Mouse (Mus musculus) stomach, embryonic 16.5 days (tissue): ENCODE results near the gene Dab2ip. TPM values are rescaled to one million over a fixed set of nuclear protein-coding genes. Genes with fewer than 3 reads are reported as not detected.

Experiments
- ATAC-seq: fragments of 200-750 bp; cut with Nextera tagmentation; 2 replicates; pipeline ENCODE4 v1.8.0; 2017; ENCODE audit warnings: moderate number of reproducible peaks, moderate TSS enrichment; ENCODE audit not compliant: insufficient read depth, low FRiP score
- H3K27ac ChIP-seq: fragments of 300-500 bp; sonication (generic); 2 replicates; pipeline ENCODE4 v1.5.1; 2014; ENCODE audit warnings: low read length
- H3K27me3 ChIP-seq: fragments of 300-500 bp; sonication (generic); 2 replicates; pipeline ENCODE4 v1.6.1; 2014; ENCODE audit warnings: low read length, control low read depth, mixed read lengths; ENCODE audit not compliant: control insufficient read depth, insufficient read depth
- H3K36me3 ChIP-seq: fragments of 300-500 bp; sonication (generic); 2 replicates; pipeline ENCODE4 v1.6.1; 2014; ENCODE audit warnings: low read length; ENCODE audit not compliant: control insufficient read depth, insufficient read depth
- H3K4me1 ChIP-seq: fragments of 300-500 bp; sonication (generic); 2 replicates; pipeline ENCODE4 v1.6.1; 2014; ENCODE audit warnings: low read length, control low read depth, mixed read lengths; ENCODE audit not compliant: control insufficient read depth, insufficient read depth
- H3K4me2 ChIP-seq: fragments of 300-500 bp; sonication (generic); 2 replicates; pipeline ENCODE4 v1.6.1; 2014; ENCODE audit warnings: low read depth, low read length, mixed read lengths
- H3K4me3 ChIP-seq: fragments of 300-500 bp; sonication (generic); replicated peaks from 2 replicates; pipeline ENCODE4 v1.5.1; 2014; ENCODE audit warnings: mild to moderate bottlenecking, low read length
- H3K9ac ChIP-seq: fragments of 300-500 bp; sonication (generic); 2 replicates; pipeline ENCODE4 v1.6.1; 2014; ENCODE audit warnings: low read length
- H3K9me3 ChIP-seq: fragments of 300-500 bp; sonication (generic); replicated peaks from 2 replicates; pipeline ENCODE4 v1.6.1; 2016; ENCODE audit warnings: low read length, control low read depth; ENCODE audit not compliant: control insufficient read depth
- WGBS: fragments of 180-500 bp; shearing (Covaris S2); extraction: QIAGEN DNeasy Blood & Tissue Kit; methylation state at CpG from one replicate; pipeline ENCODE4 v1.1.7; 2014; 5-methylcytosine and 5-hydroxymethylcytosine counted together
- polyA plus RNA-seq: library from polyadenylated mRNA; unstranded; fragments of >200 nt; fragmentation: Nextera tagmentation; extraction: Ambion mirVana; gene quantifications from 2 replicates; pipeline ENCODE4 v1.2.1, GENCODE M21; 2015

The Dab2ip gene
- polyA plus RNA-seq, 1 experiment from 2014 or later, result 31.2 TPM

DNA sequence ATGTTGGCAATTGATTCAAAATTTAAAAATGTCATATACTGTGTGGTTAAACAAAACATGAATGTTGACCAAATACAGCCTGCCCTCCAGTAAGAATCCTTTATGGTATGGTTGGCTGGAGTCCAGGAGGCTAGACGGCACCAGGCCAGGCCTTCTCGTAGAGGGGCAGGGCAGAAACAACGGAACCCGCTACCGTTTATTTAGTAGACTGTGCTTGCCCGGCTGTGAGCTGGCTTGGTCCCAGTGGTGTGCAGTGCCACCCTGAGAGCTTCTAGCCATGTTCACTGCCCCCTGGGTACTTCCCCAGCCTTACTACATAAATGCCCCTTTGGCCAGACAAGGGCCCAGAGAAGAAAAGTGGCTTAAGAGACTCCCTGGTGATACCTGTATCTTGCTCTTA, 122.8 kb downstream of the Dab2ip start:
- peak; percentile 35; the same call in 1 of the 2 replicates for ATAC-seq
- 9% methylated on average over 6 of the region's 6 CpGs for WGBS
- Histone ChIP-seq H3K4me1 (peaks cover 79% of the 10 kb centered on the region), H3K4me3 (no peak overlapping the region), H3K4me2 (no peak overlapping the region), H3K36me3 (no peaks in the 10 kb centered on the region), H3K27ac (peak overlapping the region; percentile 76), H3K9ac (peak overlapping the region; percentile 36; the same call in 1 of the 2 replicates), H3K9me3 (no peaks in the 10 kb centered on the region), H3K27me3 (no peaks in the 10 kb centered on the region)

DNA sequence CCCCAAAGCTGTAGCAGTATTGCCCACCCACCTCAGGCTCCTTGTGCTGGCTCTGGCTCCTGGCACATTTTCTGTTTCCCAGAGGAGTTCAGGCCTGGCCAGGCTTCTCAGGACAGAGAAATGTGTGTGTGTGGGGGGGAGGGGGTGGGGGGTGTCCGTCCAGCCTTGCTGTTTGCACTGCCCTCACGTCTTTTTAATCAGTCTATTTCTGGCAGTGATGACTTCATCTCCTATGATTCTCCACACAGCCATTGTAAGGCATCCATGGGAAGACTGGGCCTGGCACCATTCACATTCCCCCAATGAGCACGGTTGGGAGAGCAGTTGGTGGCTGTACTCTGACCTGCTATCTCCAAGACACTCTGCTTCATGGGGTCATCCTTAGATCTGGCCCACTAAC, 125.9 kb downstream of the Dab2ip start:
- Histone ChIP-seq H3K4me3 (no peak overlapping the region), H3K4me1 (peaks cover 66% of the 10 kb centered on the region), H3K27ac (0 out of 2 replicates have a peak overlapping the region, but pooled peaks have one; percentile 2), H3K9me3 (no peaks in the 10 kb centered on the region), H3K4me2 (no peak overlapping the region), H3K9ac (no peak overlapping the region), H3K36me3 (no peaks in the 10 kb centered on the region), H3K27me3 (no peaks in the 10 kb centered on the region)
- 27% methylated on average over 3 of the region's 3 CpGs for WGBS
- ATAC-seq, result no peak

DNA sequence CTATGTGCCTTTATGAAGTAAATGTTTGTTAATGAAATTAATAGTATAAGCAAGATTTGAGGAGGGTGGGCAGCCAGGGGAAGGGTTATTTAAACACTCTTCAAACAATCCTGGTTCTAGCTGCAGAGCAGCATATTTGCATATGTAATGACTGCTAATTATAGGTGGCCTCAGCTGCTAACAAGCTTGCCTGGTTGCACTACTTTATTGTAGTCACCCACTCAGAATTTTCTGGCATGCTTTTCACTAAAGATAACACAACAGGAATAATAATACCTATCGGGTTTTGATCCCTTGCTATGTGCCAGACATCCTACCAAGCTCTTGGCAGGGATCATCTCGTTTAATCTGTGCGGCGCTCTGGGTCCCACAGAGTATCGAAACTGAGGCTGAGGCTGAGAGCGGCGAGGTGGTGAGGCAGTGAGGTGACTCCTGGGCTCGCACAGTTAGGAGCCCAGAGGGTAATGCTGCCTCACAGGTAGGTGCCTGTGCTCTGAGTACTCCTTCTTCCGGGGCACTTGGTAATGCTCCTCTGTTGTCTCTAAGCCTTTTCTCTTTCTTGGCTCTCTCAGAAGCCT, 126.8 kb downstream of the Dab2ip start:
- Histone ChIP-seq H3K36me3 (no peaks in the 10 kb centered on the region), H3K27me3 (no peaks in the 10 kb centered on the region), H3K4me2 (no peak overlapping the region), H3K9me3 (no peaks in the 10 kb centered on the region), H3K27ac (no peak overlapping the region), H3K9ac (no peak overlapping the region), H3K4me1 (peaks cover 66% of the 10 kb centered on the region), H3K4me3 (no peak overlapping the region)
- WGBS, result 62% methylated on average over 9 of the region's 9 CpGs
- no peak for ATAC-seq

DNA sequence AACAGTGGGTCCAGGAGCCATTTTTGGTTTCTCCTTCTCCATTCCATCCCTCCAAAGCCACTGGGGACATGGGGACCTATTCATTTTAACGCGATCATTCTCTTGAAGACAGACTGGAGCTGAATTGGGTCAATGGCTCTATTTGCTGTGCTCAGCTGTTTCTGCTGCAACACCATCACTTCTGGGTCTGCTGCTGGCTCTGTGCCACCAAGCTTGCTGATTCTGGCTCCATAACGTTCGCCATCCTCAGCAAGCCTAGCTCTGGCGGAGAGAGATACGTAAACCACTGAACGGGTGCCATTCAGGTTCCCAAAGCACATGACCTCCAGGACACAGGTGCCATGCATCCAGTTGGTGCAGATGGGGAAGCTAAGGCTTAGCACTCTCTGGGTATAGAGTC, 128.0 kb downstream of the Dab2ip start:
- no peak overlapping the region for H3K4me2 ChIP-seq
- H3K27ac ChIP-seq, result no peak overlapping the region
- ATAC-seq, result no peak
- H3K9me3 ChIP-seq, result no peaks in the 10 kb centered on the region
- H3K4me1 ChIP-seq, result peaks cover 66% of the 10 kb centered on the region
- no peak overlapping the region for H3K4me3 ChIP-seq
- no peaks in the 10 kb centered on the region for H3K27me3 ChIP-seq
- H3K36me3 ChIP-seq, result no peaks in the 10 kb centered on the region
- 78% methylated on average over 7 of the region's 7 CpGs for WGBS
- no peak overlapping the region for H3K9ac ChIP-seq

DNA sequence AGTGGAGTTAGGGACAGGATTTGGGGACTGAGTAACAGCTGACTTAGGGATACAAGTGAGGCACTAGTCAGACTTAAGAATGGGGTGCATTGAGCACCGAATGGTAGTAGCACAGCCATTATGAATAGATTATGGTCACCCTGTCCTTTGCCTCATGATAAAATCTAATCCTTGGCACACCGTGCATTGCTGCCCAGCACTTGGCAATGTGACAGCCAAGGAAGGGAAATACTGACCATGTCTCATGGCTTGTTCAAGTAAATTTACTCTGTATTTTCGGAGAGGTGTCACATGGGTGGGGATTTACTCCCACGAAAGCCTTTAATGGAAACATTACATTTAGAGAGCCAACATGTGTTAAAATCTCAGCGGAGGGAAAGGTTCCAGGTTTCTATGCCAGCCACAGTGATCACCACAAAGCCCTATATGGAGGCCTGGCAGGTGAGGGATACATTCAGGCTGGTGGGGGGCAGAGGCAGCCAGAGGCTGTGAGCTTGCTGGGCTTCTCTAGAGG, 129.5 kb downstream of the Dab2ip start:
- H3K9ac ChIP-seq, result peak overlapping the region; percentile 32; the same call in 1 of the 2 replicates
- H3K4me1 ChIP-seq, result peaks cover 67% of the 10 kb centered on the region
- H3K4me3 ChIP-seq, result no peak overlapping the region
- H3K27ac ChIP-seq, result peak overlapping the region; percentile 59
- no peak overlapping the region for H3K4me2 ChIP-seq
- H3K27me3 ChIP-seq, result no peaks in the 10 kb centered on the region
- no peaks in the 10 kb centered on the region for H3K9me3 ChIP-seq
- H3K36me3 ChIP-seq, result no peaks in the 10 kb centered on the region
- 64% methylated on average over 5 of the region's 5 CpGs for WGBS
- no peak for ATAC-seq

DNA sequence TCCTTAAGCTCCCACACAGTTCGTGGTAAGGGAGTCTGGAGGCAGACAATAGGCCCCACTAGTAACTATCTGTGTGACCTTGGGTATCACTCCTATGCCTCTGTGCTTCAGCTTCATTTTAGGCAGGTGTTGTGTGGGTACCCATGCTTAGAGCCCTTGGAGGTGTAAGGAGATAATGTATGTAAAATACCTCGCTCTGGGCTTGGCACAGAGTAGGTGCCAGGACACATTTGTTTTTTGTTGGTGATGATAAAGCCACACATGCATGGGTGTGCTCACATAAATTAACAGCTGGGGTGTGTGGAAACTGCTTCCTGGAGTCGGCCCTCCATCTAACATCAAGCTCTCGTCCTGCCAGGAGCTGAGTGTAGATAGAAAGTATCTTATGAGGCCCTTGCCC, 130.1 kb downstream of the Dab2ip start:
- peaks cover 72% of the 10 kb centered on the region for H3K4me1 ChIP-seq

DNA sequence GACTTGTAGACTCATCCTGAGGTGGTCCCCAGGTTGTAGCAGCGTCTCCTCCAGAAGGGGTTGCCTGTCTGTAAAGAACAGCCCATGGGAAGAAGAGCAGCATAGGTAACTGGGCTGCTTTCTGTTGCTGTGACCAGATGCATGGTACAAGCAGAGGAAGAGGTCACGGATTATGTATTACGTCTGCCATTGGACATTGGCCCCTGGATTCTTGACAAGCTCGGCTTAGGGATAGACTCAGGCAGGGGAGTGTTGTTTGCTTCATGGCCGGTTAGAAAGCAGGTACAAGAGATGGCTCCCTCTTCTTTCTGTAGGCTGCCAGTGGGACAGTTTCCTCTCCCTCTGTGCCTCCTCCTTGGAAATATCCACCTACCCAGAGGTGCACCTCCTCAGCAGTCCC, 130.5 kb downstream of the Dab2ip start:
- Histone ChIP-seq H3K27ac (peak overlapping the region; percentile 92), H3K4me2 (no peak overlapping the region), H3K9me3 (no peaks in the 10 kb centered on the region), H3K4me3 (no peak overlapping the region), H3K4me1 (peaks cover 75% of the 10 kb centered on the region), H3K36me3 (no peaks in the 10 kb centered on the region), H3K9ac (no peak overlapping the region), H3K27me3 (no peaks in the 10 kb centered on the region)
- WGBS, result 69% methylated on average over 5 of the region's 5 CpGs
- ATAC-seq, result no peak

More for the DNA sequence above, 130.1 kb downstream of the Dab2ip start:
- Histone ChIP-seq H3K9ac (peak overlapping the region; percentile 32; the same call in 1 of the 2 replicates), H3K9me3 (no peaks in the 10 kb centered on the region), H3K4me3 (no peak overlapping the region), H3K27ac (peak overlapping the region; percentile 59), H3K4me2 (no peak overlapping the region), H3K36me3 (no peaks in the 10 kb centered on the region), H3K27me3 (no peaks in the 10 kb centered on the region)
- 51% methylated on average over 4 of the region's 4 CpGs for WGBS
- no peak for ATAC-seq

DNA sequence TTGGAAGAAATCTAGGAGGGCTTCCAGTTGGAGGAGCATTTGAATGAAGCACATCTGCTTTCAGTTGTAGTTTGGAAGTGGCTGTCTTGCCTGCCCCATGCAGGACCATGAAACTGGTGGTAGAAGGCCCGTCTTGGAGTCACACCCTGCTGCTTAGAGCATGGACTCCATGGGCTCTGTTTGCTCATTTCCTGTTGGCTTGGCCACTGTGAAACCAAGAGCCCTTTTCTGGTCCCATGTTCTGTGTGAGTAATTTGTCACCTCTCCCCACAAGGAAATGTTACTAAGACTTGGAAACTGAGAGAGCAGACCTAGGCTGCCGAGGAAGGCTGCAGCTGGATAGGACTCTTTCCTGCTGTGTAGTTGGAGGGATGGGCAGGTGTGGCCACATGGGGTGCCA, 131.8 kb downstream of the Dab2ip start:
- Histone ChIP-seq H3K36me3 (no peaks in the 10 kb centered on the region), H3K4me1 (peaks cover 80% of the 10 kb centered on the region), H3K27ac (peak overlapping the region; percentile 92), H3K4me3 (no peak overlapping the region), H3K27me3 (no peaks in the 10 kb centered on the region), H3K9me3 (no peaks in the 10 kb centered on the region), H3K9ac (peak overlapping the region; percentile 5; the same call in 1 of the 2 replicates), H3K4me2 (no peak overlapping the region)
- 52% methylated on average over 2 of the region's 2 CpGs for WGBS
- ATAC-seq, result no peak

DNA sequence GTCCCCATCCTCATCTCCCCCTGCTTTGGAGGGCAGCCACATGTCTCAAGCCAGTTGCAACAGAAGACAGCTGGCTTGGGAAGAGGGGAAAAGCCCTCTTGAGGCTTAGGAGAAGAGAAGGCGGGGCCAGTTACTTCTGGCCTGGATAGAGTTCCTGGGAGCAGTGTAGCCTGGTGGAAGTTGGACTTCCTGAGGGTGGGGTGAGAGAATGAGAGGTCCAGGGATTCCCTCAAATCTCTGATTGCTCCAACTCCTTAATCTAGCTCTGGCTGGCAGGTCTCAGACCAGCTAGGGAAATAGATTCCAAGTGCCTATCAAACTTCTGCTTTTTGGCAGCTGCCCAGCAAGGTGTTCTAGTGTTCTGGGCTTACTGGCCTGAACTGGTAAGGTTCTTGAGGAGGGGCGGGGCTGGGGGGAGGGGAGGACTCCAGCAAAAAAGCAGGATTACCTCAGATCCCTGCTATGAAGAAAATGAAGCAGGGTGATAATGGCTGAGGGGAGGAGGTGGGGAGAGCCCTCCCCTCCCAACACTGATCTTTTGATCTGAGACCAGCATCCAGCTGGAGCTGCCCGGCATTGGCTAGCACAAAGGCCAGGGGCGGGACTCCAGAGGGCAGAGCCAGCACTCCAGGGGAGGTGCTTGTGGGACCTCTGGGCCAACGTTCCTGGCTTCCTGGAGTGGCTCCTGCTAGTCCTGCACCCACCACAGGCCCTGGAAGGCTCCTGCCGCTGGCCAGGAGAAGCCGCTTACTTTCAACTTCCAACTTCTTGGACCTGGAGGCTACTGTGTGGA, 133.4 kb downstream of the Dab2ip start:
- Histone ChIP-seq H3K27me3 (no peaks in the 10 kb centered on the region), H3K9me3 (no peaks in the 10 kb centered on the region), H3K4me3 (peak overlapping the region; percentile 30), H3K4me1 (peaks cover 89% of the 10 kb centered on the region), H3K27ac (peak overlapping the region; percentile 92), H3K4me2 (peak overlapping the region; percentile 50), H3K9ac (peak overlapping the region; percentile 49), H3K36me3 (no peaks in the 10 kb centered on the region)
- ATAC-seq, result peak; percentile 76
- 9% methylated on average over 7 of the region's 7 CpGs for WGBS
